Mouse (Mus musculus): ENCODE results near the gene Il17re. TPM values are rescaled to one million over a fixed set of nuclear protein-coding genes. Genes with fewer than 3 reads are reported as not detected.

The Il17re gene
- 1 to 10 TPM in 1 of 2 experiments, not detected in 1; 1.2 TPM for polyA plus RNA-seq (2017; shearing (Covaris generic))

DNA sequence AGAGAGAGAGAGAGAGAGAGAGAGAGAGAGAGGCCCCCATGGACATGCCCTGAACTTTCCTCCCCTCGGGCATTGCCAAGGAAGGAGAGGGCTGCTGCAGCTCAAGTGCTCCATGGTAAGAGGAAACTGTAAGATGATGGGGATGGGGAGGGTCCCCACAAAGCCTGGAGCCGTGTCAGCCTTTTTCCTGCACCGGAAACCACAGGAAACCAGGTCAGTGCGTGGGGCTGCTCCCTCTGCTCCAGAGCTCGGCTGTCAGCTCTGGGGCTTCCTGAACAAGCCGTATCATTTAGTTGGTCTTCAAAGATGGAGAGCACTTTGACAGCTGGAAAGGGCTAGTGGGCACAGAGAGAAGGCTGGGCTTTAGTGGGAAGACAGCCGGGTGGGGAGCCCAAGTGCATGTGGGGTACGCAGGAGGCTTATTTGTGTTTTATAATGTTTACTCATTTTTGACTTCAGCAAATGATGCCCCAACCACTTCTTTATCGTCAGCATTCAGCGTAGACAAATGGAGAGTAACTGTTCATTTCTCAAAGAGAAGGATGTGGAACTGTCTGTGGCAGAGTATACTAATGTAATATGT, at the start of gene Il17re:
Il17re (plus strand) TSS at position 533 of the 583 bp plus-strand sequence.
- no peak for ATAC-seq

DNA sequence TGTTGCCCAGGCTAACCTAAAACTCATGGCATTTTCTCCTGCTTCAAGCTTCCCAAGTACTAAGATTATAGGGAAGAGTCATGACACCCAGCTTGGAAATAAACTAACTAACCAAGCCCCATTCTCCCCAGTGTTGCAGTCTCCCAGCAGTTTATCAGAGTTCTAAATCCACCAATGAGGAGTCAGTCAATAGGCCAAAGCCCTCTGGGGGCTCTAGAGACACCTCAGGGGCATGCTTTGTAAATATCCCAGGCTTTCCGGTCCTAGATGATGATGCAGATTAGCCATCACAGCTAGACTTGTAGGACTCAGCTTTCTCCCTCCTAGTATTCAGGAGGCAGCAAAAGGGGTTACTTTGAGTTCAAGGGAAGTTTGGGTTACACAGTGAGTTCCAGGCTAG, 48.3 kb upstream of the Il17re start:
- ATAC-seq, result no peak

DNA sequence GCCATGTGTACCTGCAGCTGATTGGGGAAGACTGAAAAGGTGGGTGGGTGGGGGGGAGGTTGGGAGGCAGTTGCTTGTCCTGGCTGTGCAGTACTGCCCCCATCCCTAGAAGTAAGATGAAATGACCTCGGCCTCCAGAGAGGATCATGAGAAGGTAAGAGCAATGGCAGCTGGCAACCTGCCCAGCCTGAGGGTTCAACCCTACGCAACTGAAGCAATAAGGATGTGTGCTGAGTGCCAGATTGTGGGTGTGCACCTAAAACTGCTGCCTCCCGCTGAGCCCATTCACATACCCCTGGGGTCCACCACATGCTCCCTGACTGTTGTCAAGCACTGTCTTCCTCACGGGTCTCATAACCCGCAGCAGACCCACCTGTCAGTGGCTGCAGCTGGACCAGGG, 41.9 kb upstream of the Il17re start:
- ATAC-seq, result no peak

DNA sequence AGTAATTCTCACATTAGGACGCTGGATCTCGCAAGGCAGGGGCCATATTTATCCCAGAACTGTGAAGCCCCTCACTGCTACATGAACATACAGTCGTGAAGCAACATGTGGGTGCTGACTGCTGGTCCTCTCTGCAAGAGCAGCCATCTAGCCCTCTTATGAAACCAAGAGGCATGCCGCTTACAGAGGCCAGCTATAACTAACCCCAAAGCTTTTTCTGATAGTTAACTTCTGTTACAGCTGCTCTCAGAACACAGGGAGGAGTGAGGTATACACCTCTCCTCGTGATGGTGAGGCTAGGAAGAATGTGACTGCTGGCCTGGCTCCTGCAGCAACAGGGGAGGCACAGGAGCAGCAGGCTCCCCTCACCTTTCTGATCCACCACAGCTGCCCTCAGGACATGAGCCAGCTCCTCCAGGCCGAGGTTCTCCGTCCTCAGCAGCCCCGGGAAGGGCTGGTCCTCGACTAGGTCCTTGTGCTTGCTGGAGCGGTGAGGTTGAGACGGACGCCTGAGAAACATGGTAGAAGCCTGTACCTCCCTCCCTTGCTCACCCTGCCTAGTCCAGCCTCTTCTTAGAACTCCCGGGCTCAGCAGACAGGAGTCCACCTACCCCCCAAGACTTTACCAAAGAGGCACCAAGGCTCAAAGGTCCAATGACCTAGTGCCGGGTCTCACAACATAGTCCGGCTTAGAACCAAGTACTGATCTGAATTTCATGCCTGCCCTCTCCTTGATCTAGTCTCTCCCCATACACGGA, 39.7 kb upstream of the Il17re start:
- peak; percentile 33 for ATAC-seq

DNA sequence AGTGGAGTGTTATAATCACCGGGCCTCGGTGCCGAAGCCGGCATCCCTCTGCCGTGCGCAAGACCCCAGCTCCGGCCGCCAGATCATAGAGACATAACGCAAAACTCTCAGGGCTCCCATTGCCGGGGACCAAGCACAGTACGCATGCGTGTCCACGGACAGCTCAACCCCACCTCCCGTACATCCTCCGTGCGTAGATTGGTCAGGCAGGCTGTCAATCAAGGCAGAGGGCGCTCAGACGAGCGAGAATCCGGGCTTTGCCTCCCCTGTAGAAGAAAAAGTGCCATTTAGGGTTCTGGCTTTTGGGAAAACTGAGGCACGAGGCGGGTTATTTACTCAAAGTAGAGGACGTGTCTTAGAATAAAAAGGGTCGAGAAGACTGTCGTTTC, 39.1 kb upstream of the Il17re start, which contains the start of gene Rpusd3:
Rpusd3 (minus strand) TSS at position 142 of the 389 bp plus-strand sequence.
- ATAC-seq, result peak; percentile 99

DNA sequence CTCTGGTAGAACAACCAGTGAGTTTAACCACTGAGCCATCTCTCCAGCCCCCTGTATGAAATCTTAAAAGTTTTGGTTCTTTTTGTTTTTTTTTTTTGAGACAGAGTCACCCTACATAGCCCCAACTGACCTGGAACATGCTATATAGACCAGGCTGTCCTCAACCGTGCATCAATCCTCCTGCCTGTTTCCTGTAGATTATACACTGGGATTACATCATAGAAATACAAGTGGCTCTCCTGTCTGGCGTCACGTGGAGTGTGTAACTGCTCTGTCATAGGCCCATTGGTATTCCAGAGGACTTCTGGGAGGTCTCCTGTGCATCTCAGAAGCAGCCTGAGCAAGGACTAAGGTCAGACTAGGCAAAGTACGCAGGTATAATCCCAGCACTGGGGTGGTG, 35.3 kb upstream of the Il17re start:
- ATAC-seq, result no peak

DNA sequence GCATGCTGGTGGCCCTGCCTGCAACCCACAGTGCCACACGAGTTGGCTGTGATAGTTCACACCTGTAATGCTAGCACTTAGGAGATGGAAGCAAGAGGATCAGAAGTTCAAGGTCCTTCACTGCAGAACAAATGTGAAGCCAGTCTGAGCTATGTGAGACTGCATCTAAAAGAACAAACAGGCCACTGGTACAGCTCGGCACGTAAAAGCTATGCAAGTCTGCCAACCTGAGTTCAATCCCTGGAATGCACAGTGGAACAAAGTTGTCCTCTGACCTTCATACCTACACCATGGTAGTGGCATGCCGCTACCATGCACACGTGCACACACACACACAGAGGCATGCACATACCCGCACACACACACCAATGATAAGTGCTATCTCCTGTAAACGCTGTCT, 34.1 kb upstream of the Il17re start:
- ATAC-seq, result no peak

DNA sequence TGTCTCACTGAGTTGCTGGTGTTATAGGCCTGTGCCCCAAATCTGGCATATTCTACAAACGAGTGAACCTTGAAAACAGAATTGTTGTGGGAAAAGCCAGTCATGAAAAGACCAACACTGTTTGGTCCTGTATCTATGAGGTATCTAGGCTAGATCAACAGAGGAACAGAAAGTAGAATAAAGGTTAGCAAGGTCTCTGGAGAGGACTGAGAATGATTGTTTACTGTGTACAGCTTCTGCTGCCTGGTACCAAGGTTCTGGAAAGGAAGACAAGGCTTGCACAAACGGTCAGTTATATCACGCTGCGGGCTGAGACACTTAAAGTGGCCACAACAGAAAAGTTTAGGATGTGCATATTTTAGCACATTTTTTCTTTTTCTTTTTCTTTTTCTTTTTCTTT, 31.6 kb upstream of the Il17re start:
- no peak for ATAC-seq

DNA sequence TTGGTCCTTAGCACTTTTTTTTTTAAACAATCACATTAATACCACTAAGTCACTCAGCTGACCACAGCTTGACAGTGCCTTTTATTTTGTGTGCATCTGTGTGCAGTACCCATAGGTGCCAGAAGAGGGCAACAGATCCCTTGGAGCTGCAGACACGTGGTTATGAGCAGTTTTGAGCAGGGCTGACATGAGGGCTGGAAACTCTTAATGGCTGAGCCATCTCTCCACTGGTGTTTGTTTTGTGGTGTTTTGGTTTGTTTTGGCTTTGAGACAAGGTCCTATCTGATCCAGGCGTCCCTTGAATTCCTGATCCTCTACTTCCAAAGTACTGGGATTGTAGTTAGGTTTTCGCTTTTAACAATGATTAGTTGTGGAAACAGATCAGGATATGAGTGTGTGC, 30.9 kb upstream of the Il17re start:
- peak; percentile 53 for ATAC-seq

DNA sequence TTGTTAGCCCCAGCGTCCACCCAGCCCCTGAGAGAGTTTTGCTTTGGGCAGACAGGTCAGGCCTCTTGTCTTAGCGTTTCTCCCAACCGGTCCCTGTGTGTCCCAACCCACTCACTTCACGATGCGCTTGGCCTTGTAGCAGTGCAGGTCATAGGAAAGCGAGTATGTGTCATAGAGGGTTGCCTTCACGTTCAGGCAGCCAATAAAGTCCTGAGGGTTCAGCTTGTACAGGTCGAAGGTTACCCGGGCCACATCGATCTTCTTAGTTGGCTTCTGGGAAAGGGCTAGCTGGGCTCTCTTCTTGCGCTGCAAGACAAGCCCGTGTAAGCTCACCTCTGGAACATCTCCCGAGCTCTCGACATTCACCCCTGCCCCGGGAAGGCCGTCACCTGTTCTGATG, 30.3 kb upstream of the Il17re start:
- ATAC-seq, result no peak

DNA sequence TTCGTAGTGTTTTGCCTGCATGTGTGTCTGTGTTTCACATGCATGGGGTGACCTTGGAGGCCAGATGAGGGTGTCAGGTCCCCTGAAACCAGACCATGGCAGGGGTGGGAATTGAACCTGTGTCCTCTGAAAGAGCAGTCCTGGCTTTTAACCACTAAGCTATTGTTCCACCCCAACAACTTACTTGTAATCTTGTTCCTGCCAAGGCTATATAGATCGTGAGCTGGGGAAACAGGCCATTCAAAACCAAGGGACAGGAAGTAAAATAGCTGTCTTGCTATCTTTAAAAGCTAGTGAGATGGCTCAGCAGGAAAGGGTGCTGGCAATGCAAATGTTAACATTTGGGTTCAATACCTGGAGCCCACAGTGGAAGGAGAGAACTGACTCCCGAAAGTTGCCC, 28.3 kb upstream of the Il17re start:
- no peak for ATAC-seq

DNA sequence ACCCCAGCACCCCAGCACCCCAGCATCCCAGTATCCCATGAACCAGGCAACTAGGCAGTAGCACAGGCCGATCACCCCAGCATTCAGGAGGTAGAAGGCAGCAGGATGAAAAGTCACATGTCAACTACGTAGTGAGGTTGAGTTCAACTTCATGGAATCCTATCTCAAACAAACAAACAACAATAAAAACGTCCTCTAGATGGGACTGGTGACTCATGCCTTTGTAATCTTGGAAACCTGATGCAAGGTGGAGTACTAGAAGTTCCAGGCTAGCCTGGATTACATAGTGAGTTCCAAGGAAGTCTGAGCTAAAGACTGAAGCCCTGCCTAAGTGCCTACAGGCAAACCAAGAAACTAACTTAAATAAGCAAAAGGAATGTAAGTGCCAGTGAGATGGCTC, 27.4 kb upstream of the Il17re start:
- no peak for ATAC-seq

DNA sequence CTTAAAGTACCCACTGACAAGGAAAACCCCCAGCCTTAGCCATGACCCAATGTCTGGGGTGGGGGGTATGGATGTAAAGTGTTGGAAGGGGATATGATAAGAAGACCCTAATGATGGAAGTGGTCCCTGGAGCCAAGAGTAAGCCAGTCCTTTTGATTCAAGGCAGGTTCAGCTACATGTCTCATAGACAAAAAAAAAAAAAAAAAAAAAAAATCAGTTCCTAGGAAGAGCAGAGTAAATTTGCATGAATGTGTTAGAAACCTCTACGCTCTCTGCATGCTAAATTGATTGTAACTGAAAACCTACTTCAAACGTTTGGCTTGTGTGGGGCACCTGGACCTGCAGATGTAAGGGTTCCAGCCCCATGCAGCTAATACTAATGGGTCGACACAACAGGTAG, 26.5 kb upstream of the Il17re start:
- ATAC-seq, result no peak

DNA sequence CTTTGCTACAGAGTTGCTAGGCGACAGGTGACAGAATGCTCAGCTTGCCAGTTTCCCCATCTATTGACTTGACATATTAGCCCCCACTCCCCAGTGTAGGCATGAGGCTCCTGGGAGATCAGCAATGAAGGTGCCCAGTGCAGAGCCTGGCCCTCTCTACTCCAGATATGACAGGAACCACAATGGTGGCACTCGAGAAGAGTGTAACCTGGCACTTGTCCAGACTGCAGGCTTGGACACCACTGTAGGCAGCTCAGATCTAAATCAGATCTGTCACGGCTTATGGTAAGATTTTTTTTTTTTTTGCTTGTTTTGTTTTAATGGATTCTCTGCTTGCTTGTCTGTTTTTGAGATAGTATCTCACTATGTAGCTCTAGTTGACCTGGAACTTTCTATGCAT, 24.6 kb upstream of the Il17re start:
- ATAC-seq, result no peak

DNA sequence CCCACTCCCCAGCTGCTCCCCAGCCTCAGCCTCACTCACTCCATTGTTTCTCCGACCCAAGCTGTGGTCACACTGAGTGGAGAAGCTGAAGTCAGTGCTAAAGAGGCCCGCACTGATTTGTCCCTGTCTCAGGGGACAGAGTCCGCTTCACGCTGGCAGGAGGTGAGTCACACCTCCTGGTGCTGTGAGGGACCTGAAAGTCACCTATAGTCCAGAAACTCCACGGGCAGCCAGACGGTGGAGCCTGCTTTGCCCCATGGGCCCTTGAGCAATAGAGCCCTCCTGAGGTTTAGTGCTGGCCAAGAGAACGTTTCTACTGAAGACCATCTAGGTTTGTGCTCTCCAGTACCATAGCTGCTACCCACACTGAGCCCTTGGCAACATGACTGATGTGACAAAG, 23.6 kb upstream of the Il17re start:
- ATAC-seq, result no peak

DNA sequence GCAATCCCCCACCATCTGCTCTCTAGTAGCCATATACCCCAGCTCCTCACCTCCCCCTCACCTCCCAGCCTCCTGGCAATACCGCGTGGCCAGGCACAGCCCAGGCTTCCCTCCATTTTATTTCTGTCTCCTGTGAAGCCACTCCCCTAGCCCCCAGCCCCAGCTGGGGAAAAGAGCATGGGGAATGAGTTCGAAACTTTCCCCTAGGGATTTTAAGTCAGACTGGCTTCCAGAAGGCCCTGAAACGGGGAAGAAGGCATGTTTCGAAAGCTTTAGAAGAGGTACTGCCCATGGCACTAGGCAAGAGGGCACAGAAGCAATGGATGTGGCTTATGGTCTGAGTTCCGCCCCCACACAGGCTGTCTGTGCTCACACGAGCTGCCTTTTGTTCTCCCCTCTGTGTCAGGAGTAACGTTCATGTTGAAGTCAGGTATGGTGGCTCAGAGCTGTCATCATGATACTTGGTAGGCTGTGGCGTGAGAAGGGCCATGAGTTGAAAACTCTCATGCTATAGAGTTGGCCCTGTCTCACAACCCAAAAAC, 22.5 kb upstream of the Il17re start, which contains the start of gene Cidec:
Cidec (minus strand) TSS at position 97 of the 542 bp plus-strand sequence.
- ATAC-seq, result no peak

DNA sequence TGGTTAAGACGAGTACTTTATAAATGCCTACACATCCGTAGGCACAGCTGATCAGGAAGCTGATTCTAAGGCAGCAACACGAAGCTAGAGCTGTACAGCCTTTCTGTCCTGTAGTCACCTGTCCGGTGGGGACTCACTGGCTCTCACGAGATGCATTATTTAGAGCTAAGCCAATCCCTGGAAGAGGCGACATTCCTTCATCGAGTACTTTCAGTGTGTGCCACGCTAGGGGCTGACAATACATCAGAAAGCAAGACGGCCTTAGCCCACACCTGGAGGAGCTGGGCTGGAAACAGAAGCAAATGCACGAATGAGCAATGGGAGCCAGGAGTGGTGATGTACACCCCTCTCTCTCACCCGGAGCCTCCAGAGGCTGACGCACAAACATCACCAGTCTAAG, 21.1 kb upstream of the Il17re start:
- ATAC-seq, result no peak

DNA sequence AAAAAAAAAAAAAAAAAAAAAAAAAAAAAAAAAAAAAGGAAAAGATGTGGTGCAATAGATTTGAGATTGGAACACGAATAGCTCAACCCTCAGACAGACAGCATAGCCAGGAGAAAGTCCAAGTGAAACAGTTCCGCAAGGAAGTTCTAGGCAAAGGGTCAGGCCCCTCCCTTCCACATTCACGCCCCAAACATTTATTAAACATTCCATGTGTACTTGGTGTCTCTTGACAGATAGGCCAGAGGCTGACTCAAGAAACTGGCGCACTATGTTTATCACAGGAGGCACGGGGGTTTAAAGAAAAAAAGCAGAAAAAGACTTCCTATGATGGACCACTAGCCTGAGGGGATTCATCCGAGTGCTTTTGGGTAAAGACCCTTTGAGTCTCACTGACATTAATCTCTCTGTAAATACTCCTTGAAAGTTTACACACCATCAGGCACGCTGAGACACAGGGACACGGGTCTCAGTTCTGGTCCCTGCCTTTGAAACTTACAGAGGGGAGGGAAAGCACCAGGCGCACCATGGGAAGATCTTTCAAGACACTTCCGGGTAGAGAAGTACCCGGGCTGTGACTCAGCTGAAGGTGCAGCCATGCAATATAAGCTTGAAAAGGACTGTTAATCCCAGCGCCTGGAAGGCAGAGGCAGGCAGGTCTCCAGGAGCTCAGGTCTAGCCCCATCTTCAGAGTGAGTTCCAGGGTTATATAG, 19.4 kb upstream of the Il17re start:
- no peak for ATAC-seq

DNA sequence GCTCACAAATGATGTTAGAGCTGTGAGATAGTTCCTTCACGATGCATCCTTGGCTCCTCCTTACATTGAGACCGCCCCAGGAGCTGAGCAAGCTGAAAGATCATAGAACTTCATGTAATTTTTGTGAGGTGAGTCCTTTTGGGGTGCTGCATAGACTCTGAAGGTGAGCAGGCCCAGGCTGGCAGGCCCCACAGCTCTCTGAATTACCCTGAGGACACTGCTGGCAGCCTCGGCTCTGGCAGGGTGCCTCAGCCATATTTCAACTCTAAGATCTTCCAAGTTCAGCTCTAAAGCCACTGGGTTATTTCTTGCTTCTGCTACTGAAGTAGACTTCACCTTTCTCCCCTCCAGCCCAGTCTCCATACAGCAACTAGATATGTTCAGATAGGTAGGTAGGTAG, 17.6 kb upstream of the Il17re start:
- ATAC-seq, result no peak

DNA sequence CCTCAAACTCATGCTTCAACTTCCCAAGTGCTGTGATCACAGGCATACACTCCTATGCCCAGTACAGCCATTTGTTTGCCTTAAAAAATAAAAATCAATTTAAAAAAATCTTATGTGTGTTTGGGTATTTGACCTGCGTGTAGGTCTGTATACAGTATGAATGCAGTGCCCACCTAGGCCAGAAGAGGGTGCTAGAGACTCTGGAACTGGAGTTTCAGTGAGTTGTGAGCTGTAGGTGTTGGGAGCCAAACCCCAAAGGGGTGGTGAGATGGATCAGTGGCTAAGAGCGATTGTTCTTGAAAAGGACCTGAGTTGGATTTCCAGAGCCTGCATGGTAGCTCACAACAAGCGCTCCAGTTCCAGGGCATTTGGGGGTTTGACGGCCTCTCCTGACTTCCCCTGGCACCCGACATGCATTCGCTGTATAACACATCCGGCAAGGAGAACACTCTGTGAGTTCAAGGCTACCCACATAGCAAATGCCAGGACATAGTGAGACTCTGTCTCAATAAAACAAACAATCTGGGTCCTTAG, 17.1 kb upstream of the Il17re start:
- peak; percentile 71 for ATAC-seq

DNA sequence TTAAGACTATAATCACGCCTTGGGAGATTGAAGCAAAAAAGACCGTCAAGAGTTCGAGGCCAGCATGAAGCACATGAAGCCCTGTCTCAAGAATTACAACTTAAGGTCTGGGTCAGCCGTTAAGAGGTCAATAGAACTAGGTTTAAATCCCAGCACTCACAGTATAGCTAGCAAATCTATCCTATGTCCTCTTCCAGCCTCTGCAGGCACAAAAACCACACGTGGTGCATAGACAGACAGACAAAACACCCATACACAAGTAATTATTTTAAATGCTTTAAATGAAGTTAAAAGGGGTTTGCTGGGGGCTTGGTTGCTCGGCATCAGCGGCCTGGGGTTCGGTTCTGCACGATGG, 16.2 kb upstream of the Il17re start:
- ATAC-seq, result peak; percentile 27

DNA sequence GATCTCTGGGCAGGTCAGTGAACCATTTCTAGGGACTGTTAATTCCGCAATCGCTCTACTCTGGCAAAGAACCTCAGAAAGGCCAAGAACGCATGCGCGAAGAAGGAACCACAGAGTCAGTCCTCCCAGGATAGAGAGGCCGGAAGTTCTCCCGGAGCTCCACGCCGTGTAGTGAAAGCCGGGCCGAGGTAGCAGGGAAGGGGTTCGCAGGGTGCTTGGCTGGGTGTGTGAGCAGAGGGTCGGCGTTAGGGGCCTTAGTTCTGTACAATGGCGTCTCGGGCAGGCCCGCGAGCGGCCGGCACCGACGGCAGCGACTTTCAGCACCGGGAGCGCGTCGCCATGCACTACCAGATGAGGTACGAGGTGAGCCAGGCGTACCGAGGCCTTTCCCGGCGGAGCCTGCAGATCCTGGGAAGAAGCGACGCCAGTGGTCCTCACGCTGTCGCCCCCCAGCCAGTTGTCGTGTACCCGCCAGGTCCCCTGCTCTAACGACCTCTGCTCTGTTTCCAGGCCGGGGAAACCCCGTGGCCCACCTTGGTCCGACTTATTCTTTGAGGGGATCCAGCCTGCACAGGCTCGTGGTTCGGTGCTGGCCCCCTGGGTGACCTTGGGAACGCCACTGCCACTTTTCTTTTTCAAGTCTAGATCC, 15.7 kb upstream of the Il17re start, which contains the start of gene Jagn1:
Jagn1 (plus strand) TSS at position 128 of the 649 bp plus-strand sequence.
- ATAC-seq, result peak; percentile 91

DNA sequence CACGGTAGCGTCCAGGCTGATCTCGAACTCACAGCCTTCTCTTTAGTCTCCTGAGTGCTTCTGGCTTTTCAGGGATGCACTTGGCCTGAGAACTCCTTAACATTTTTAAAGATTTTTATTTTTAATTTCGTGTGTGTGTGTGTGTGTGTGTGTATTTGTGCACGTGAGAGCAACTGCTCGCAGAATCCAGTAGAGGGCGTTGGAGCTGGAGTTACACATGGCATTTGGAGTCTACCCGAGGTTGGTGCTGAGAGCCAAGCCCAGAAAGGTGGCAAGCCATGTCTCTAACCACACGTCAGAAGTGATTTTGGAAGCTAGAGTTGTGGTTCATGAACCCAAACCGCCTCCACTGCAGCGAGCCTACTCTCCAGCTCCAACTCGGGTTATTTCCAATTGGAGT, 15.2 kb upstream of the Il17re start:
- no peak for ATAC-seq

Data from CD4-positive, CD25-positive, alpha-beta regulatory T cell, adult 4 months (primary cell).